Mouse (Mus musculus) spleen, adult 18-20 months (tissue): Measurements from ENCODE around the gene Cdh18.
"Not testable (repeated sequence)": the region's sequence is repeated elsewhere in the genome, so short reads cannot be mapped to it uniquely, and the experiment has no call there.

Experiments used
- DNase-seq, 2 experiments: peaks; one replicate each; pipeline ENCODE4 v3.0.0; 2022; ENCODE audit warnings: mixed read lengths in 2 of 2

The Cdh18 gene

GRCm38 (mm10) chr15:23257751-23258440 is 709.1 kb downstream of the Cdh18 start:
- DNase-seq = no peak

DNA sequence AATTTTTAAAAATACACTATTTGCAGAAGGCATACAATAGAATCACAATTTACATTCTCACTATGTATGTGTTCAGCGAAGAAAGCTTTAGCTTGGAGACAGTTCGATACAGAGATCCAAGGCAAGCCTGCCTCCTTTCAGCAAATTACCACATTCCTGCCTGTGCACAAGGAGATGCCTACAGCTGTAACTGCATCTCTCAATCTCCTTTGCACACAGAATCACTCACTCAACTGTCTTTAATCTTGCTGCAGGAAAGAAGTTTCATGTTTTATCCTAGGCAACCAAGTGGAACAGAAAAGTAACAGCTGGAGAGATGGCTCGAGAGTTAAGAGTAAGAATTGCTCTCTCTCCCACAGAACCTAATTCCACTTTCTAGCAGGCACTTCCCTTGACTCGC is 729.6 kb downstream of the Cdh18 start:
- DNase-seq = no peak

GRCm38 (mm10) chr15:23305018-23305417 is 756.2 kb downstream of the Cdh18 start:
- DNase-seq = no peak

DNA sequence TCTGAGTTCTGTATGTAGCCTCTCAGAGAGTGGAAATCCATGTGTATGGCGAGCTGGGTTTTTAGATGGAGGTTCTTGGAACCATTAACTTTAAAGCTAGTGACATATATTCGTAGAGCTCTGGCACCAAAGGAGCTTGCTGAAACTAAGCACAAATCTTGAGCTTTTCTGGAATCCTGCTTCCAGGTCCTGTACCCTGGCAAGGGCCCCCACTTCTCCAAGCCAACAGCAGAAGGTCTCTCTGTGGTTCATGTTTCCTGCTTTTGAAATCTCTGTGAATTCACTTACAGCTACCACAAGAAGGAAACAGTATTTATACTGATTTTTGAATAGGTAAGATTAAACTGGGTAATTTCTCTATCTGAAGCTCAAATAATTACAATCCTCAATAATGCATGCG is 767.9 kb downstream of the Cdh18 start:
- DNase-seq = no peak

DNA sequence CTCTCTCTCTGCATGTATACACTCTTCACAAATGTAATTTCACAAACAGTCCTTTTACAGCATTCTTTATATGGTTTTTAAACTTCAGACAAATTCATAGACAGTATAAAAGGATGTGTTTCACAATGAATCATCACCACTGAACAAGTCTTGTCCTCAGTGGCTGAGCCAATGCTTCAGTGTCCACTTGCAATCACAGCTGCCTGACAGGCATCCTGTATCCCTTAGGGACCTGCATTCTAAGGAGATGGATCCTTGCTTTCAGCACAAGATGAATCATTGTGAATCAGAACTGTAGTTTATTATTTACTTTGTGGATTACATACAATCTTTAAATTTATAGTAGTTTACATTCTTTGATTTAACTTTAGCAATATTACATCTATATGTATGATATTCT is 768.6 kb downstream of the Cdh18 start:
- DNase-seq = no peak

- not testable (repeated sequence) for DNase-seq
Observed at GRCm38 (mm10) chr15:23340338-23340737, 791.5 kb downstream of the Cdh18 start.

GRCm38 (mm10) chr15:23351078-23351477 is 802.3 kb downstream of the Cdh18 start:
- DNase-seq = no peak

DNA sequence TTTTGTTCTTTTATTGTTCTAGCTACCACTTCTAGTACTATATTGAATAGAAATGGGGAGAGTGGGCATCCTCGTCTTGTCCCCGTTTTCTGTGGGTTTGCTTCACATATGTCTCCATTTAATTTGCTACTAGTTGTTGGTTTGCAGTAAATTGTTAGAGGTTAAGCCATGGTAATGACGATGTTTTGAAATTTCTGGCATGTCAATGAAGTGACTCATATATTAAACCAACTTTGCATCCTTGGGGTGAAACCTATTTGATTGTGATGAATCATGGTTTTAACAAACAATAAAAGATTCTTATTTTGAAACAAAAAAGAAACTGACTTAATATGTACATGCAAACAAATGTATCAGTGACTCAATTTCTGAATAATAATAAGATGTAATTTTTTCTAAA is 817.5 kb downstream of the Cdh18 start:
- DNase-seq = no peak

- no peak for DNase-seq
Observed at GRCm38 (mm10) chr15:23367712-23368111, 818.9 kb downstream of the Cdh18 start.

DNA sequence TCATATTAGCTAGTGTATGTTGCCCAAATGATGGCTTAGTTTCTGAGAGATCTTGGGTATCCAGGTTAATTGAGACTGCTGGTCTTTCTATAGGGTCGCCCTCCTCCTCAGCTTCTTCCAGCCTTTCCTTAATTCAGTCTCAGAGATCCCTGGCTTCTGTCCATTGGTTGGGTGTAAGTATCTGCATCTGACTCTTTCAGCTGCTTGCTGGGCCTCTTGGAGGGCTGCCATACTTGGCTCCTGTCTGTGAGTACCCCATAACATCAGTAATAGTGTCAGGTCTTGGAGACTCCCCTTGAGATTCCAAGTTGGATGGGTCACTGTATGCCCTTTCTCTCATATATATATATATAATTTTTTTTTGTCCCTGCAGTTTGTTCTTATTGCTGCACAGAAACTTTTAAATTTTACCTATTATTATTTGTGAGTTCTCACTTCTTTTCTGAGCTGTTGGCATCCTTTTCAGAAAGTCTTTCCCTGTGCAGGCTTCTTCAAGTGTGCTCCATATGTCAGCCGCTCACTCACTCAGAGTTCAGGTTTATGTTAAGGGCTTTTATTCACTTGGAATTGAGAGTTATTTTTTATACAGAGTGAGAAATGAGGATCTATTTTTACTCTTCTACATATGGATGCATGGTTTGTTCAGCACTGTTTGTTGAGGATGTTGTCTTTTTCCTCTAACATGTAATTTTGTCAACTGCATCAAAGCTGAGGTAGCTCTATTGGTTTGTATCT is 829.4 kb downstream of the Cdh18 start:
- no peak for DNase-seq

GRCm38 (mm10) chr15:23385816-23386215 is 837.0 kb downstream of the Cdh18 start:
- DNase-seq = no peak

- no peak for DNase-seq
Observed at GRCm38 (mm10) chr15:23396646-23397045, 847.8 kb downstream of the Cdh18 start.

- no peak for DNase-seq
Observed at GRCm38 (mm10) chr15:23403792-23404191, 855.0 kb downstream of the Cdh18 start.

DNA sequence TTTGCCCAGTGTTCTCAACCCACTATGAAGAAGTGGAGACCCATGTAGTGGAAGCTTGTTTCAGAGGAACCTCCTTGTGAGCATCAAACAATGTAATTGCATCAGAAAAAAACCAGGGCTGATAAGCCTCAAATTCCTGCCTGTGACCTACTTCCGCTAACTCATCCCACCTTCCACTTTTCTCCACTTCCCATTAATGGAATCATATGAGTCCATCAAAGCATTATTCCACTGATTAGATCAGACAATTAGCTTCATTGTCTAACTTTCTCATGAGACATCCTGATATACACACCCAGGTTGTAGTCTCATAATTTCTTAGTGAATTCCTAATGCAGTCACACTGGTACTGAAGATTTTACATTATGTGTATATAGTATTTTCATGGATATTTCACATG is 859.4 kb downstream of the Cdh18 start:
- DNase-seq = no peak

- DNase-seq = no peak
Observed at GRCm38 (mm10) chr15:23416450-23417080, 867.7 kb downstream of the Cdh18 start.

- no peak for DNase-seq
Observed at GRCm38 (mm10) chr15:23418158-23418557, 869.3 kb downstream of the Cdh18 start.

GRCm38 (mm10) chr15:23420010-23420409 is 871.2 kb downstream of the Cdh18 start:
- DNase-seq = no peak

DNA sequence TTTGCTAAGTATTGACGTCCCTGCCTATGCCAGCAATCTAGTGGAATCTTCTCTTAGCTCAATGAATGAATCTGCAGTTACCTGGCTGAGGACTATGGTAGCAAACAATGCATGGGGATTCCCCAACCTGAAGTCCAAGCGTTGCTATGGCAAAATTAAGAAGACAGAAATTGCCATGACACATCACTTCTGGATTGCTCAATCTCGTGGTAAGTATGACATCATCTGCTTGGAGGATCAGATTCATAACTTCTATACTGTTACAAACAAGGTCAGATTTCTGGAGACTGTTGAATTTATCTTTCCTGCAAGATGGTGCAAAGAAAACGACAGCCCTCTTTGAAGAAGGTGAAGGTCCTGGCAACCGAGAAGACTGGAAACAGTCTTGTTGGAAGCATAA is 881.2 kb downstream of the Cdh18 start:
- DNase-seq = no peak

DNA sequence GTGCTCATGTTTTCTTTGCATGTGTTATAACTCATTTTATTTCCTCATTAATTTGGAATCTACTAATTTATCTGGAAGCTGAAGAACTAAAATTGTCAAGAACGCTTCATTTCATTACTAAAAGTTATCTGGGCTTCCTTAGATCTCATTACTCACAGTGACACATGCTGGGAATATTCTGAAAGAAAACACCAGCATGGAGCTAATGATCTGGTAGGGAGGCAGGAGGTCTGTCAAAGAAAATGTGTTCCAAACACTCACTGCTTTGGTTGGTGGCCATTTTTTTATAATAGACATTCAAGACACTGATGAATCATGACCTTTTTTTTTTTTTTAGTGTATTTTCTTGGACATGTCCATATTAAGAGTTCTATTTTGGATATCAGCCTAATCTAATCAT is 899.7 kb downstream of the Cdh18 start:
- DNase-seq = no peak

DNA sequence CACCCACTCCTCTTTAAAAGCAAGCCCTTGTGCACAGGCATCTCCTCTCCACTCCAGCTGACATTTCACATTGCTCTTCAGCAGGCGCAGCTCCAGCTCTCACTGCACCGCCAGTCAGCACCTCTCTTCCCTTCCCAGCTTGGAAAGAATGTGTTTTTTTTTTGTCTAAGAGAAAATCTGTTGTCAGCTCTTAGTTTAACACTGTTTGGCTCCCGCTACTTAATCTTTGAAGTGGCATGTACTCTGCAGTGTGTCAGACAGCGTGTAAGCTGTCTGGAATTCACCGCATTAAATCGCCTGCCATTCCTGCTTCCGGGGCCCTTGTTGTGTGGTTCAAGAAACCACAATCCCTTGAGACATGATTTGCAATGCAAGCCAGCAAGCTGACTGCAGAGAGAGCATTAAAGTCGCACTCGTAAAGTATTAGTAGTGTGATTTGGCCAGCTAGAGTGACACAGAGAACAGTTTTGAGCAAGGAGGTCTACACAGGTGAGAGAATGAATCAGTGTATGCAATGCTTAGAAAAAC is 903.3 kb downstream of the Cdh18 start:
- DNase-seq = no peak

DNA sequence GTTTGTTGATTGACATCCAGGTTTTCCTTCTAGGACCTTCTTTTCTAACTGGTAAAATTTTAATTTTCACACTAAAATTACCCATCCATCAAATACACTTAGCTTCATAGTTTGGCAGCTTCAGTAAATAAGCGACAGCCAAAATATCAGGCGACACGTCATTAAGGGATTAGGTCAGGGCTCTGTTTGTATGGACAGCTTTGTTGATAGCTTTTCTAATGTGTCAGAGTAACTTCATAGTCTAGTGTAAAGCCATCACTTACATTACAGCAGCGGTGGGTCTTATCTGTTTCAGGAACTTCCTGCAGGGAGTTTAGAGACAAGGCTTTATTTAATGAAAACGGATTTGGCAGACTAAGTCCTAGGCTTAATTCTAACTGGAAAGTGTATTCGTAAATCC is 904.5 kb downstream of the Cdh18 start:
- DNase-seq = no peak

GRCm38 (mm10) chr15:23455344-23455743 is 906.5 kb downstream of the Cdh18 start:
- DNase-seq = no peak

DNA sequence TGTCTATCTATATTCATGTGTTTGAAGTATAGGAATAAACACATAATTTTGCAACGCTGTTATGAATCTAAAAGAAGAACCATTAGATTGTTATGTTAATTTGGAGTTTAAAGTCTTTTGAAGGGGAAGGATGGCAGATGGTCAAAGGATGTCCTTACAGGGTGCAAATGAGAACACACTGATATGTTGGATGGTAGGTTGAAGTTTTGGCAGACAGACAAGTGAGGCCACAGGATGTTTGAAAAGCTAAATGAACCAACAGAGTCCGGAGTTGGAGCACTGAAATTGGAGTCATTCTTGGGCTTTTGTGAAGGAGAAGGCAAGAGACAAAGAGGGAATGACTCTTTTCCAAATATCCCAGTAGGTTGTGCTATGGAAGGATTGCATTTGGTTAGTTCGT is 908.6 kb downstream of the Cdh18 start:
- no peak for DNase-seq
